Mouse (Mus musculus): ENCODE data around the gene Tjp3.

DNA sequence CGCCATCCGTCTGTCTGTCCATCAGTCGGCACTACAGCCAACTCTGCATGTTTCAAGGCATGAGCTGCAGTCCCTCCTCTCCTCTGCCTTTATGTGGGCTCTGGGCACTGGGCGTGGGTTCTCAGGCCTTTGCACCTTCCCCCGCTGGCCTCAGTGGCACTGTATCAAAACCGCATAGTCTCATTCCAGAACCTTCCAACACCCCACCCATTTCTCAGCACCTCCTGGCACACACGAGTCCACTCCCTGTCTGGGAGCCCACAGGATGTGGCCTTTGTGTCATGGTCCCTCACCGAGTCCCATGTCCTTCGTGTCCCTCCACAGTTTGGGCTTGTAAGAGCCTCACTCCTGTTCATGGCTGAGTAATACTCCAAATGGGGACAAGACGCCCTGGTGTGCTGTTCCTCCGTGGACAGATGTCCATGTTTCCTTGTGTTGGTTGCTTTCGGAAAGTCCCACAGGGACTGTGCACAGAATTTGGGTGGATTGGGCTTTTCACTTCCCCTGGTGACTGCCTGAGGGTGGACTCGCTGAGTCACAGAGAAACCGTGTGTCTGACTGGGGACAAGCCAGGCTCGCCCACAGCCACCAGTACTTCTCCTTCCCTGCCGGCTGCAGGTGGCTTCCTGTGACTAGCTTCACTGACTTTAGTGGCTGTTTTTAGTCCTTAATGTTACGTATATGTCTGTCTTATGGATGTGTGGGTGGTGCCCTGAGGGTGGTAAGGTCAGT lies 7.2 kb upstream of the Tjp3 start:
- no peak for TF ChIP-seq CTCF (IDR thresholded peaks at IDR 0.05; ENCODE audit: low read depth, low read length)
- no peak for TF ChIP-seq POLR2A (IDR thresholded peaks at IDR 0.05; ENCODE audit: borderline replicate concordance, low read depth, low read length)

All from bone marrow macrophage, adult 2 months (primary cell).